Mouse (Mus musculus): ENCODE data around the gene Sult6b2. TPM values are rescaled to one million over a fixed set of nuclear protein-coding genes. Genes with fewer than 3 reads are reported as not detected.

The Sult6b2 gene
- polyA plus RNA-seq, 1 experiment from 2014 or later = 0.09 TPM

DNA sequence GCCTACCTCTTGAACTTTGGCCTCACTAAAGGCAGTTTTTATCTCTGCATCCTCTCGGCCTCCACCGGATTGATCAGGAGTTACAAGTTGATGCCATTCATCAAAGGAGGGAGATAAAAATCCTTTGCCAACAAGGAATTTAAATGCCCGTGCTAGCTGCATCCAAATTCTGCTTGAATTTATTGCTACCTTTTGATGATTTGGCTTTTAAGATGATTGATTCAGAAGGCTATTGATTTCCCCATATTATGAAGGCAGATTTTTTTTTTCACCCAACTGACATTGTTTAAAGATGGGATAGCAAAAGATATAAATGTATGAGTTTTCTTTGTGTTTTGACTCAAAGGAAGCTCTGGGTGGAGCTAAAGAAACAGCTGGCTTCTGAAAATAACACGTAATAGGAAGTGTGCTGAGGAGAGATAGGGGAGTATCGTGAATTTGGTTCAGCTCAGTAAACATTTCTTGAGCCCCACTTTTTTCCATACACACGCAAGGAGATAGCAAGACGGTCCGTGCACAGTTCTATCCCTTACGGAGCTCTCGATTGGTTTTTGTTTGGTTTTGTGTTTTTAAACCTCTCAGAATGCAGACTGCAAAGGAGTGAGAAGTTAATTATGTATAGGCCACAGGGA is 46.9 kb downstream of the Sult6b2 start:
- WGBS = 29% methylated on average over 10 of the region's 10 CpGs
- Histone ChIP-seq H3K27ac (replicated peaks in 1 of 2; ENCODE audit: control insufficient read depth in 1 of 2, insufficient read depth in 1 of 2, low read depth in 2 of 2, low read length in 2 of 2) (peak overlapping the region; percentile 78 to 86), H3K4me2 (ENCODE audit: low read length) (peak overlapping the region; percentile 83), H3K9ac (ENCODE audit: low read length) (peak overlapping the region; percentile 94), H3K36me3 (ENCODE audit: control insufficient read depth, insufficient read depth, low read length) (peaks cover 40% of the 10 kb centered on the region), H3K27me3 (ENCODE audit: control insufficient read depth, insufficient read depth, low read length) (no peaks in the 10 kb centered on the region), H3K4me1 (ENCODE audit: control insufficient read depth in 2 of 2, insufficient read depth in 2 of 2, low read length in 2 of 2) (peaks cover 2 to 17% of the 10 kb centered on the region in 2 experiments; a peak in 2 of 4 replicates), H3K9me3 (ENCODE audit: control insufficient read depth, low read length) (no peaks in the 10 kb centered on the region), H3K4me3 (ENCODE audit: control insufficient read depth in 1 of 2, insufficient read depth in 1 of 2, low read depth in 1 of 2, low read length in 2 of 2) (peak overlapping the region; percentile 93 to 97)
- ATAC-seq (ENCODE audit: insufficient number of reproducible peaks, insufficient read depth, low FRiP score, low read depth) = no peak

DNA sequence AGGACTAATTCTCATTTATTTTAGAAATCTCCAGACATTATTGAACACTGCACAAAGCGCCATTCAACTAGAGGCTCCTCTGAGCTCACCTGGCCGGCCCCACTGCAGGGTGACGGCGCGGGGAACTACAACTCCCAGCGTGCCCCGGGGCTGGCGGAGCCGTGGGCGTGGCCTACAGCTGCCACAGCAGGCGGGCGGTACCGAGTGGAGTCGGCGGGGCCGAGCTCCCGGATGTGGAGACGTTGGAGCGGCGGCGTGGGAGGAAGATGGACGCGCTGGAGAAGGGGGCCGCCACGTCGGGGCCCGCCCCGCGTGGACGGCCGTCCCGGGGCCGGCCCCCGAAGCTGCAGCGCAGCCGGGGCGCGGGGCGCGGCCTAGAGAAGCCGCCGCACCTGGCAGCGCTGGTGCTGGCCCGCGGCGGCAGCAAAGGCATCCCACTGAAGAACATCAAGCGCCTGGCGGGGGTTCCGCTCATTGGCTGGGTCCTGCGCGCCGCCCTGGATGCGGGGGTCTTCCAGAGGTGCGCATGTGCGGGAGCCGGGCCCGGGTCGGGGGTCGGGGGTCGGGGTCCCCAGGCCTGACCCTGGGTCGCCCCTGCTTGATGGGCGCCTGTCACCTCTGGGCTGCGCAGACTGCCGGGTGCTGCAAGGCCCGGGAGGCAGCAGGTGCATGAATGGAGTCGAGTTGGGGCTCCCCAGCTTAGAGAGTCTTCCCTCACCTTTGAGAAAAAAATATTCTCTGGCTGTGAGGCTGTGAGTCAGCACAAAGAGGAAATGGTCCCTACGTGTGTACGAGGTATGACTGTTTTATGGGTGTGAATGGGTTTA is 47.6 kb downstream of the Sult6b2 start, which contains the start of gene Cmas:
Cmas (plus strand) TSS at position 180 of the 827 bp plus-strand sequence.
- peak within 1 kb of the TSS; percentile 83 for H3K4me2 ChIP-seq (ENCODE audit: low read length)
- peak; percentile 91 for ATAC-seq (ENCODE audit: insufficient number of reproducible peaks, insufficient read depth, low FRiP score, low read depth)
- peaks cover 2 to 17% of the 10 kb centered on the region in 2 experiments; a peak in 2 of 4 replicates for H3K4me1 ChIP-seq (ENCODE audit: control insufficient read depth in 2 of 2, insufficient read depth in 2 of 2, low read length in 2 of 2)
- H3K9ac ChIP-seq (ENCODE audit: low read length) = peak within 1 kb of the TSS; percentile 94
- no peaks in the 10 kb centered on the region for H3K27me3 ChIP-seq (ENCODE audit: control insufficient read depth, insufficient read depth, low read length)
- H3K27ac ChIP-seq (replicated peaks in 1 of 2; ENCODE audit: control insufficient read depth in 1 of 2, insufficient read depth in 1 of 2, low read depth in 2 of 2, low read length in 2 of 2) = peak within 1 kb of the TSS; percentile 78 to 86
- no peaks in the 10 kb centered on the region for H3K9me3 ChIP-seq (ENCODE audit: control insufficient read depth, low read length)
- peaks cover 35% of the 10 kb centered on the region for H3K36me3 ChIP-seq (ENCODE audit: control insufficient read depth, insufficient read depth, low read length)
- WGBS = 1% methylated on average over 51 of the region's 68 CpGs
- peak within 1 kb of the TSS; percentile 93 to 97 for H3K4me3 ChIP-seq (ENCODE audit: control insufficient read depth in 1 of 2, insufficient read depth in 1 of 2, low read depth in 1 of 2, low read length in 2 of 2)

DNA sequence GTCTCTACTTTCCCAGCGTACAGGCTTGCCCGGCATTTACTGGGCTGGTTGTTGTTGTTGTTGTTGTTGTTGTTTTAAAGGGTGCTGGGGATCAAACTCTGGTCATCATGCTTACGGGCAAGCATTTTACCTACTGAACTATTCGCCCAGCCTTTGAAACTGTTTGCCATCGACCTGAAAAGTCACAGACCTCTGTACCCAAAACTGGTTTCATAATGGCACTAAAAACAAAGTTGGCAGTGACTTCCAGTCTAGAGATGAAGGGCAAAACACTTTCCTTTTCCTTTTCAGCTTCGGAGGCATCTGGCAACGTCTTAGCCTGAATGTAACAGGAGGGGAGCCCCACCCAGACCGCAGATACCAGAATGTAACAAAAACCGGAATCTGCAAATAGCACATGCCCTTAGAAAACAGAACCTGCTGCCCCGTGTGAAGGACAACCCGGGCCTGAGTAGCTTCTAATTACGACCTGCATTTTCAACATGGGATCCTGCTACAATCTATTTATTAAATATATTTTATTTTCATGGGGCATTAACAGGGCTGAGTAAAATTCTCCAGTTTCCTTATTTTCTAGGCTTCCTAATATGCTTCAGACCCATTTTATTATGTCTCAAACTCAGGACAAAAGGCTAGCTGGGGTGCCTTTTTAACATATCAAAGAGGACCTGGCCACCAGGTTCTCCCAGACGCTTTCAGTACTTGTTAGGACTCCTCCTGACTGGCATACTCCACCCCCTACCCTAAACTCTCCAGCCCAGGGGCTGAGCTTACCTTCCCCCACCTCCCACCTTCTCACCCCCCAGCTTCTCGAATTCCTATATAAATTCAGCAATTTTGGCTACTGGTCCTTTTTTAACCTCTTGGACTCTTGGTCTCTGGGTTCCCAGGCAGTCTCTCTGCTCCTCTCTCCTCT is 51.7 kb downstream of the Sult6b2 start:
- Histone ChIP-seq H3K4me1 (ENCODE audit: control insufficient read depth in 2 of 2, insufficient read depth in 2 of 2, low read length in 2 of 2) (peaks cover 5 to 9% of the 10 kb centered on the region in 2 experiments), H3K9me3 (ENCODE audit: control insufficient read depth, low read length) (no peaks in the 10 kb centered on the region), H3K27ac (replicated peaks in 1 of 2; ENCODE audit: control insufficient read depth in 1 of 2, insufficient read depth in 1 of 2, low read depth in 2 of 2, low read length in 2 of 2) (no peak overlapping the region), H3K36me3 (ENCODE audit: control insufficient read depth, insufficient read depth, low read length) (no peaks in the 10 kb centered on the region), H3K9ac (ENCODE audit: low read length) (no peak overlapping the region), H3K4me3 (ENCODE audit: control insufficient read depth in 1 of 2, insufficient read depth in 1 of 2, low read depth in 1 of 2, low read length in 2 of 2) (no peak overlapping the region), H3K27me3 (ENCODE audit: control insufficient read depth, insufficient read depth, low read length) (no peaks in the 10 kb centered on the region), H3K4me2 (ENCODE audit: low read length) (no peak overlapping the region)
- WGBS = 42% methylated on average over 14 of the region's 14 CpGs
- no peak for ATAC-seq (ENCODE audit: insufficient number of reproducible peaks, insufficient read depth, low FRiP score, low read depth)

DNA sequence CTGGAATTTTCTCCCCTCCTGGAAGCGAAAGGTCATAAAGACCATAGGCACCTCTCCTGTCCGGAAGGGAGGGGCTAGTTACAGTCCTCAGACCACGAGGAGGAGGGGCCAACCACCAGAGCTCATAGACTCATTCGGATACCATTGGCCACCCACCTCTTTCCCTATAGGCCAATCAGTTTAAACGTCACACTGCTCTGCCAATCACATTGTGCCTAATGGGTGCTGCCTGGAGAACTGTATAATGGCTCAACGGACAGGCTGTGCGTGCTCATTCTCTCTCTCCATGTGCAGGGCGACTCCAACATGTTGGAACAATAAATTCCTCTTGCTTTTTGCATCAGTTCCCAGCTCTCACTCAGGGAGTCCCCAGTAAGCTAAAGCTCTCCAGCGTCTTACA is 52.9 kb downstream of the Sult6b2 start:
- H3K9ac ChIP-seq (ENCODE audit: low read length) = no peak overlapping the region
- H3K36me3 ChIP-seq (ENCODE audit: control insufficient read depth, insufficient read depth, low read length) = no peaks in the 10 kb centered on the region
- no peak overlapping the region for H3K4me3 ChIP-seq (ENCODE audit: control insufficient read depth in 1 of 2, insufficient read depth in 1 of 2, low read depth in 1 of 2, low read length in 2 of 2)
- H3K9me3 ChIP-seq (ENCODE audit: control insufficient read depth, low read length) = no peaks in the 10 kb centered on the region
- 55% methylated on average over 9 of the region's 9 CpGs for WGBS
- peaks cover 5 to 11% of the 10 kb centered on the region in 2 experiments for H3K4me1 ChIP-seq (ENCODE audit: control insufficient read depth in 2 of 2, insufficient read depth in 2 of 2, low read length in 2 of 2)
- no peak overlapping the region for H3K4me2 ChIP-seq (ENCODE audit: low read length)
- ATAC-seq (ENCODE audit: insufficient number of reproducible peaks, insufficient read depth, low FRiP score, low read depth) = no peak
- no peak overlapping the region for H3K27ac ChIP-seq (replicated peaks in 1 of 2; ENCODE audit: control insufficient read depth in 1 of 2, insufficient read depth in 1 of 2, low read depth in 2 of 2, low read length in 2 of 2)
- H3K27me3 ChIP-seq (ENCODE audit: control insufficient read depth, insufficient read depth, low read length) = no peaks in the 10 kb centered on the region

DNA sequence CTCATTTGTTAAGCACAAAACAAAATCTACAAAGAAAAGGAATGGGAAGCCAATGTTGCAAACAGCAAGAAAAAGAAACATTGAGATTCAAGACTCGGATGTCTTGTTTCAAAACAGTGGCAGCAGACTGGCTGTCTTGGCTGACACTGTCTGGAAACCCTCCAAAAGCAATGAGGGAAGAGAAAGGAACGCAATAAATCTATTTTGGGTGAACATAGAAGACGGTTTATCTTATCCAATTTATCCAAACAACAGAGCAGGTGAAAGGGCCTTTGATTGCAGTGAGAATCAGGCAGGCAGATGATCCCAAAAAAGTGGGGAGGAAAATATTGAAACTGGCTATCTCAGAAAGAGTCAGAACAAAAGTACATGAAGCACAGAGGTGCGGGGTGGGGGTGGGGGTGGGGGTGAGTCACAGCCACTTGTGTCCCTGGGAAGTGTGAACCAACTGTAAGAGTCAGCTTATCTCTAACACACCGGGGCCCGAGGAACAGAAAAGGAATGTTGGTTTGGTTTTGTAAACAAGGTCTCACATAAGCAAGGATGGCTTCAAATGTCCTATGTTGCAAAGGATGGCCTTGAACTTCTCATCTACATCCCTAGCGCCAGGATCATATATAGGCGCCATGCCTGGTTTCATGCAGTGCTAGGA is 56.1 kb downstream of the Sult6b2 start:
- peaks cover 4 to 11% of the 10 kb centered on the region in 2 experiments for H3K4me1 ChIP-seq (ENCODE audit: control insufficient read depth in 2 of 2, insufficient read depth in 2 of 2, low read length in 2 of 2)
- H3K4me2 ChIP-seq (ENCODE audit: low read length) = peak overlapping the region; percentile 24
- peak overlapping the region; percentile 56 to 74; a peak in 3 of 4 replicates for H3K27ac ChIP-seq (replicated peaks in 1 of 2; ENCODE audit: control insufficient read depth in 1 of 2, insufficient read depth in 1 of 2, low read depth in 2 of 2, low read length in 2 of 2)
- no peak for ATAC-seq (ENCODE audit: insufficient number of reproducible peaks, insufficient read depth, low FRiP score, low read depth)
- H3K9me3 ChIP-seq (ENCODE audit: control insufficient read depth, low read length) = no peaks in the 10 kb centered on the region
- H3K4me3 ChIP-seq (ENCODE audit: control insufficient read depth in 1 of 2, insufficient read depth in 1 of 2, low read depth in 1 of 2, low read length in 2 of 2) = no peak overlapping the region
- H3K36me3 ChIP-seq (ENCODE audit: control insufficient read depth, insufficient read depth, low read length) = no peaks in the 10 kb centered on the region
- WGBS = 28% methylated on average over 8 of the region's 8 CpGs
- H3K27me3 ChIP-seq (ENCODE audit: control insufficient read depth, insufficient read depth, low read length) = no peaks in the 10 kb centered on the region
- no peak overlapping the region for H3K9ac ChIP-seq (ENCODE audit: low read length)

DNA sequence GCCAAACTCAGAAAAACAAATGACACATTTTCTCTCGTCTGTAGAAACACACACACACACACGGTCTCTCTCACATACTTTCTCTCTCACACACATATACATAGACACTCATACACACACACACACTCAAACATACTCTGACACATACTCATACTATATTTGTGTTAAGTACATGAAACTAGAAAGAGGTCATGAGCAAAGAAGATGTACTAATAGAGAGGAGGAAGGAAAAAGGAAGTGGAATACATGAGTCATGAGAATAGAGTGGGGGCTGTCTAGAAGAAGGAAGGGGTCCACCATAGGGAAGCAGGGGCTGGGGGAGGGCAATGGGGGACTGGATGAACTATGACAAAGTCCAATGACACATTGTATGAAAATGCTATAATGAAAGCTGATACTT is 57.1 kb downstream of the Sult6b2 start:
- Histone ChIP-seq H3K27me3 (ENCODE audit: control insufficient read depth, insufficient read depth, low read length) (no peaks in the 10 kb centered on the region), H3K9me3 (ENCODE audit: control insufficient read depth, low read length) (no peaks in the 10 kb centered on the region), H3K27ac (replicated peaks in 1 of 2; ENCODE audit: control insufficient read depth in 1 of 2, insufficient read depth in 1 of 2, low read depth in 2 of 2, low read length in 2 of 2) (no peak overlapping the region), H3K4me2 (ENCODE audit: low read length) (no peak overlapping the region), H3K4me3 (ENCODE audit: control insufficient read depth in 1 of 2, insufficient read depth in 1 of 2, low read depth in 1 of 2, low read length in 2 of 2) (no peak overlapping the region), H3K9ac (ENCODE audit: low read length) (no peak overlapping the region), H3K36me3 (ENCODE audit: control insufficient read depth, insufficient read depth, low read length) (no peaks in the 10 kb centered on the region), H3K4me1 (ENCODE audit: control insufficient read depth in 2 of 2, insufficient read depth in 2 of 2, low read length in 2 of 2) (peaks cover 4 to 11% of the 10 kb centered on the region in 2 experiments)
- no peak for ATAC-seq (ENCODE audit: insufficient number of reproducible peaks, insufficient read depth, low FRiP score, low read depth)
- 68% methylated on average over 2 of the region's 2 CpGs for WGBS

DNA sequence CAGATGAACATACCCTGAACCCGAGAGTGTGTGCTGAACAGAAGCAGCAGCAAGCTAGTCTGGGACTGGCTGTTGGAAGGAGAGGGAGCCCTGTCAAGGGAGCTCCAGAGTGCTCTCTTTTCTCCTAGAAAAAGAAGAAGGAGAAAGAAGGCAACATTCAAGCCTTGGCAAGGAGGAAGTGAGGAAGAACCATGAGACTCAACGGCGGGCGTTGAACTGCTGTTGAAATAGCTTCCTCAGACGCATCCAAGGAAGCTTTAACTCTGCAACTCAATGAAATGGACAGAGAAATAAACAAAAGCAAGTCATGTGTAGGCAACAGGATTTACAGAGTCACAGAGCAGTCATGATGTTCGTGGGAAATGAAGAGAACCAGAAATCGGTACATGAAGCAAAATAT is 57.5 kb downstream of the Sult6b2 start:
- H3K27ac ChIP-seq (replicated peaks in 1 of 2; ENCODE audit: control insufficient read depth in 1 of 2, insufficient read depth in 1 of 2, low read depth in 2 of 2, low read length in 2 of 2) = no peak overlapping the region
- H3K27me3 ChIP-seq (ENCODE audit: control insufficient read depth, insufficient read depth, low read length) = no peaks in the 10 kb centered on the region
- no peak overlapping the region for H3K4me3 ChIP-seq (ENCODE audit: control insufficient read depth in 1 of 2, insufficient read depth in 1 of 2, low read depth in 1 of 2, low read length in 2 of 2)
- no peak overlapping the region for H3K9ac ChIP-seq (ENCODE audit: low read length)
- WGBS = 75% methylated on average over 7 of the region's 7 CpGs
- no peak overlapping the region for H3K4me2 ChIP-seq (ENCODE audit: low read length)
- H3K36me3 ChIP-seq (ENCODE audit: control insufficient read depth, insufficient read depth, low read length) = no peaks in the 10 kb centered on the region
- H3K4me1 ChIP-seq (ENCODE audit: control insufficient read depth in 2 of 2, insufficient read depth in 2 of 2, low read length in 2 of 2) = peaks cover 4 to 11% of the 10 kb centered on the region in 2 experiments
- no peaks in the 10 kb centered on the region for H3K9me3 ChIP-seq (ENCODE audit: control insufficient read depth, low read length)
- ATAC-seq (ENCODE audit: insufficient number of reproducible peaks, insufficient read depth, low FRiP score, low read depth) = no peak

Measured in heart, embryonic 14.5 days (tissue).